Mouse (Mus musculus) erythroblast, adult 5-6 weeks (primary cell): ENCODE measurements around the gene Nxn. TPM values are rescaled to one million over a fixed set of nuclear protein-coding genes. Genes with fewer than 3 reads are reported as not detected.

Experiments
- ATAC-seq: replicated peaks from 2 replicates; pipeline ENCODE4 v1.8.0; 2016; ENCODE audit warnings: moderate number of reproducible peaks, mild to moderate bottlenecking, moderate TSS enrichment, inconsistent platforms; ENCODE audit not compliant: poor library complexity, low FRiP score, severe bottlenecking
- total RNA-seq, 2 experiments: library from RNA; stranded (forward) in 1 of 2; stranded (reverse) in 1 of 2; fragments of 150-400 nt in 1 of 2; fragments of 200-764, 138-1000 nt in 1 of 2; gene quantifications; 2 replicates each; pipeline versions ENCODE4 v1.2.3 to v1.2.4; 2015 to 2017; ENCODE audit warnings: low replicate concordance in 2 of 2

The Nxn gene
- total RNA-seq, 2 experiments from 2014 or later, result 3.7 to 9.0 TPM

- ATAC-seq, result no peak
Measured at GRCm38 (mm10) chr11:76405113-76405512, 6.2 kb upstream of the Nxn start.

GRCm38 (mm10) chr11:76401398-76401797, 2.5 kb upstream of the Nxn start:
- no peak for ATAC-seq

- ATAC-seq, result peak; percentile 19; the same call in 1 of the 2 replicates
Measured at GRCm38 (mm10) chr11:76399587-76400330, 819 bp upstream of the Nxn start.

GRCm38 (mm10) chr11:76398312-76398797, 585 bp downstream of the Nxn start:
- 0 out of 2 replicates have a peak, but pooled peaks have one; percentile 19 for ATAC-seq

GRCm38 (mm10) chr11:76397650-76398311, 1.2 kb downstream of the Nxn start:
- ATAC-seq, result no peak

- ATAC-seq, result no peak
Measured at GRCm38 (mm10) chr11:76392996-76393395, 5.9 kb downstream of the Nxn start.

GRCm38 (mm10) chr11:76392532-76392931, 6.4 kb downstream of the Nxn start:
- no peak for ATAC-seq

GRCm38 (mm10) chr11:76388711-76389110, 10.2 kb downstream of the Nxn start:
- ATAC-seq, result no peak

GRCm38 (mm10) chr11:76387097-76387496, 11.8 kb downstream of the Nxn start:
- ATAC-seq, result no peak

- ATAC-seq, result no peak
Measured at GRCm38 (mm10) chr11:76385746-76386145, 13.2 kb downstream of the Nxn start.

GRCm38 (mm10) chr11:76385017-76385416, 13.9 kb downstream of the Nxn start:
- no peak for ATAC-seq

- ATAC-seq, result no peak
Measured at GRCm38 (mm10) chr11:76384307-76384706, 14.6 kb downstream of the Nxn start.

- no peak for ATAC-seq
Measured at GRCm38 (mm10) chr11:76382711-76383324, 16.1 kb downstream of the Nxn start.

- no peak for ATAC-seq
Measured at GRCm38 (mm10) chr11:76381201-76381885, 17.6 kb downstream of the Nxn start.

- no peak for ATAC-seq
Measured at GRCm38 (mm10) chr11:76379921-76380544, 18.9 kb downstream of the Nxn start.

- no peak for ATAC-seq
Measured at GRCm38 (mm10) chr11:76376425-76376824, 22.5 kb downstream of the Nxn start.

- ATAC-seq, result no peak
Measured at GRCm38 (mm10) chr11:76374491-76375185, 24.3 kb downstream of the Nxn start.

- ATAC-seq, result no peak
Measured at GRCm38 (mm10) chr11:76372534-76372933, 26.4 kb downstream of the Nxn start.

GRCm38 (mm10) chr11:76372120-76372519, 26.8 kb downstream of the Nxn start:
- no peak for ATAC-seq
